Mouse (Mus musculus) right cerebral cortex, postnatal 10 days (tissue): ENCODE data around the gene Scrn1.

Experiments used
- DNase-seq, 2 experiments: peaks; one replicate each; pipeline ENCODE4 v3.0.0; 2021; ENCODE audit warnings: low spot score in 2 of 2

The Scrn1 gene

DNA sequence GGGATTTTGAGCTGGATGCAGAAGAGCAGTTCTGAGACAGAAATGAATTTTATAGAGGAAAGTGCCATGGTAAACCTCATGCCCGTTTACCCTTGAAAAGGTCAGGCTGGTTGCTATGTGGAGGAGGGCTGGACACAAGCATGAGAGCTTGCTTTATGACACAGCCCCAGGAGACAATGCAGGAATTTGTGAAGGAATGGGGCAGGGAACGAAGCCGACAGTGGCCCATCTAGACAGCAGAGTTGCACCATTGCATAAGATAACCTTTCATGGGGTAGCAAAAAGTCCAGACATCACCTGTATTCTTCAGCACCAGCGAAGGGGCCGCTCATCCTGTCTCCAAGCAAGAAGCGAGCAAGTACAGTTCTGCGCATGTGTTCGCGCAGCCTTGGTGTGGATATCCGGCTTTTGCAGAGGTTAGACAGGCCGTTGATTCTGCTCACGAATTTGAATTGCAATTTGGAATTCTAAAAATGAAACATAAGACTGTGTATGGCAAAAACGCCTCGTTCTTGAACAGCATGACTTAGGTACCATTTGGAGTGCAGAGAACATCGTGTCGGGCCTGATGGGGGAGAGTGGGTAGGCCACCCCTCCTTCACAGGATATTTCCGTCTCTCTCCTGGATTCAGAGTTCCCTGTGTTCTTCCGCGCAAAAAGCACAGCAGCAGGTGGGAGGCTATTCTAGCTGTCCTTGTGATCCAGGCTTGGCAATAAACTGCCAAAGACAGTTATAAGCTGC, 90.2 kb downstream of the Scrn1 start:
- peak; percentile 55 to 68 for DNase-seq

DNA sequence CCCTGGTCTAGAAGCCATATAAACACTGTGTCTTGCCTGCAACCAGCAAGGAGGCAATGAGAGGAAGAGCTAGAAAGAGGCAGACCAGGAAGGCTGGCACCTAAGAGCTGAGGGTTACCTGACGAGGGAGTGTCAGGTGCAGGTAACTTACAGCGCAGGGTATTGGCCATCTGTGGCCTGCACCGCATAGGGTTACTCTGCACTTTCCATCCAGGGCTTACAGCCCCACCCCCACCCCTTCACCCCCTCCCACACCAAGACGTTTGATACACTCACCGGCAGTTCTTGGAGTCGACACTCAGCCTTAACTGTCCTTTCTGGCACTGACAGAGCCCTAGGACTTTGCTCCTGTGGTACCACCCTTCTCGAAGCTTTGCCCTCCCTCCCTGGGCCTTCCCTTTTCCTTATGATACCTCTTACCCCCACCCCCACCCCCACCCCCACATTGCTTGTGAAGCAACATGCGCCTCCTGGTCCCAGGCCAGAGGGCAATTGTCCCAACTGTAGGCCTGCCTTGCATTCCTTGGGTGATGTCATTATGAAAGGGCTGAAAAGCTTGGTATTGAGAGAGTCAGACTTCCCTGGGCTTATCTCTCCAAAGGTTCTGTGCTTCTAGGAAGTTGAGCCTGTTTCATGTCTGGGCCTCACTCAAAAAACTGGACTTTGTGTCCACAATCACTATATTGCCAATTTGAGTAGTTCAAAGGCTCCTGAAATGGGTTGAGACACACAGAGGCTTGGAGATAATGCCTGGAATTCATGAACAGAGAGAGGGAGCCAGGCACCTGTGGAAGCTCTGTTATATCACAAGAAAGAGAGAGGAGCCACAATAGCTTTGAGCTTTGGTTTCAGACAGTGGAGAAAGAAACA, 93.2 kb downstream of the Scrn1 start:
- no peak for DNase-seq

DNA sequence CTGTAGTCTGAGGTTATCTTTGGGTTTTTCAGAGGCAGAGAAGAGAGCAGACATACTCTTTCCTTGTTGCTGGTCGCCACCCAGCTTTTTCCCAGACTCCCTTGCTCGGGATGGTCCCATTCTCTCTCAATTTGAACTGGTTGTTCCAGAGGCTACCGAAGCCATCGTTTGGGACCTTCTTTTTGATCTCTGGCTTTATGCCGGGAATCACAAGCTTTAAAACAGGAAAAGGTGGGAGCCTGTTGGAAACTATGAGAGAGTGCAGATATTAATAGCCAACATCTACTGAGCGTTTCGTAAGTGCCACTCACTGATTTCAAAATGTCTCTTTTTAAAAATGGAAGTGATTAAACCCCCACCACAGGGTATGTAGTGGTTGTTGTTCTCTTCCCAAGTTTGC, 94.4 kb downstream of the Scrn1 start:
- no peak for DNase-seq

DNA sequence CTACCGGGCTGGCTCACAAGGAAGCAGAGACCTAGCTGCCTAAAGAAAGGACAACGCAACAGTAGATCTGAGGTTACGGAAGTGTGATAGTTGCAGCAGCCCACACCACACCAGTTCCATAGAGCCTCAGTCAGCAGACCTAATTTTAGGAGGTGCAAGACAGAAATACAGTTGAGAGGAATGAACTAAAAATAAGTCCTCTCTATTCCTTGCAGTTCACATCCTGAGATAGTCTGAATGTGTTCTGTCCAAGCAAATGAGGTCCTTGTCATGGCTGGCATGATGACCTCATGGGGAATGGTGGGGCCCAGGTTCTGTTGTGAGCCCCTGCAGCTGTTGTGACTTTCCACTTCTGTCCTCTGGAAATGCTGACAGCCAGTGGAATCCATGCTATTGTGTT, 98.9 kb downstream of the Scrn1 start:
- DNase-seq, result no peak

DNA sequence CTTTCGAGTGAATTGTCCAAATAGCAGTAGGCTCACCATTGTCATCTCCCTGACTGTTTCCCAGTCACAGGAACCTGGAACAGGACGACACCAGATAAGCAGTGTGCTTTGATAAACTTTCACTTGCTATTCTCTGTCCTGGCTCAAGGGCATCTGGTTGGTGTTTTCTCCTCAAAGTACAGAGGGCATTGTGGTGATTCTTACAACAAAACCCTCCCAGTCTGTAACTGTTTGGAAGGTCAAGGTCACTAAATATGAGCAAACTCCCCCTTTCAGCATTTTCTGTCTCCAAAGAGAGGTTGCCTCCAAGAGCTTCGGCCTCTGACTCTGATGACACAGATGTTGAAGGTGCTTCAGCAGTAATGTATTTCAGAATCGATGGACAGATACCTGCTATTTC, 101.4 kb downstream of the Scrn1 start:
- DNase-seq, result no peak

DNA sequence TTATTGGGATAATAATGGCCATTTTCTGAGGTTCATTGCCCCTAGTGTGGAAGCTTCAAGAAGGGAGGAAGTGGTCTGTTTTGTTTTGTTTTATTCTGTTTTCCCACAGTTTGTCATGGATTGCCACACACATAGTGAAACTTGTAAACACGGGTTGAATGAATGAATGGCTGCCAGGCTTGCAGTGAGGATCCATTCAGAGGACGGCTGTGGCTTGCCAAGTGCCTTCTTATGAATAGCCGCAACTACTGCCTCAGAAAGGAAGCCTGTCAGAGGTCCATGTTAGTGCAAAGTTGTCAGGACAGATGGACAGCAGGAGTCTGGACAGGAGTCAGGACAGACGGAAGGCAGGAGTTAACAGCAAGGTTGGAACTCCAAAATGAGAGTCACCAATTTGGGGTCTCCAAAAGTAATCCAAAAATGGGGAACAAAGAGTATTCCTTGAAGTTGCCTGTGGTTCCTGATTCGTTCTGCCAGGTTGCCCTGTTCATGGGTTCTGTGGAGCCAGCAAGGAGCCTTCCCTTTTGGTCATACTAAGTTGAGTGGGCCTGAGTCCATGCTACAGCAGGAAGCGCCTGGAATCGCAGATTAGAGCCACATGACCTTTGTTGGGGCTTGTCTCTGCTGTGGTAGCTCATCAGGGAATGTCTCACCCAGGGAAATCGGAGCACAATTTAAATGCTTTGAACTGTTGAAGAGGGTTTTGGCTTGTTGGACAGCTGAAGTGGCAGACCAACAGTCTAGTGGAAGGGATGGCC, 102.4 kb downstream of the Scrn1 start:
- DNase-seq, result peak; percentile 62 to 66

DNA sequence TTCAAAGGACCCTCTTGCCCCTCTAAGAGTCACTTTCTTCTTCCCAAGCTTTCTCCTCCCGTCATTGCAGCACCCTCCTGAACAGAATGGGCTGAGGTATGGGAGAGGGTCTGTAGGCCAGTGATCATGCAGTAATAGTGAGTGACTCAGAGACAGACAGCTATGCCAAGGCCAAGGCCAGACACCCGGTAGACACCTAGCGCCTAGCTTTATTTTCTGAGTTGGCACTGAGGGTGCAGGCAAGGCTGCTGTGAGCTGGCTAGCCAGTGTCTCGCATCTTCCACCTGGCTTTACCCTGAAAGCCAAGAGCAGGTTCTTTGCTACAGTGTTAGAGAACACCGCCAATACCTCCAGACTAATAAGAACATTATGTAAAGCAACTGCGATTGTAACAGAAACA, 103.5 kb downstream of the Scrn1 start:
- DNase-seq, result no peak

DNA sequence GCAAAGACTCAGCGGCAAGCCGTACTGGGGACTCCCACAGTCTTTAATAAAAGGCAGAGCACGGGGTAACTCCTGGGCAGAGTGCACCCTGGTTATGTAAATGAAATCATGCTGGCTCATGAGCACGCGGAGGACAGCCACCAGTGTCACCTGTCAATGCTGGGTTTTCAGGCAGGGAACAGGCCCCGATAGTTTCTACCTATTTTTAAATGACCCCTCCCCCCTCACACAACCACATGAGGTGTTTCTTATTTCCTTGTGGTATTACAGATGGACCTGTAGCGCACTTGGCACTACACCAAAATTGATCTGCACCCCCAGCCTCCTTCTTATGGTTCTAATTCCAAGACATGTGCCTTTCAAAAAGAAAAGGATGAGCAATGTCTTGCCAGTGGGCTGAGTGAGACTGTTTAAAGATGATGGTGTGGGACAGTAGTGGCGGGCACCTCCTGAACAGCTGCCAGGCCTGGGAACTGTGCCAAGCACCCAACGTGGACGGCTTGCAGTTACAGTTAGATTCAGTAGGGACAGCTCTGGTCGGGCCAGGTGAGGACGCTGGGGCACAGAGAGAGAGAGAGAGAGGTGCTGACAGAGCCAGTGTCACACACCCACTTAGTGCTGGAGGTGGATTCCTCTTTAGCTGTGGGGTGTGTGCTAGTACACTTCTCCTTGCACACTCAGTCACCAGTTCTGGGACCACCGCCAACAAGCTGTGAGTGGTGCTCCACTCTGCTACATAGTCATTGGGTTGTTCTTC, 105.2 kb downstream of the Scrn1 start:
- peak; percentile 59 to 71 for DNase-seq

DNA sequence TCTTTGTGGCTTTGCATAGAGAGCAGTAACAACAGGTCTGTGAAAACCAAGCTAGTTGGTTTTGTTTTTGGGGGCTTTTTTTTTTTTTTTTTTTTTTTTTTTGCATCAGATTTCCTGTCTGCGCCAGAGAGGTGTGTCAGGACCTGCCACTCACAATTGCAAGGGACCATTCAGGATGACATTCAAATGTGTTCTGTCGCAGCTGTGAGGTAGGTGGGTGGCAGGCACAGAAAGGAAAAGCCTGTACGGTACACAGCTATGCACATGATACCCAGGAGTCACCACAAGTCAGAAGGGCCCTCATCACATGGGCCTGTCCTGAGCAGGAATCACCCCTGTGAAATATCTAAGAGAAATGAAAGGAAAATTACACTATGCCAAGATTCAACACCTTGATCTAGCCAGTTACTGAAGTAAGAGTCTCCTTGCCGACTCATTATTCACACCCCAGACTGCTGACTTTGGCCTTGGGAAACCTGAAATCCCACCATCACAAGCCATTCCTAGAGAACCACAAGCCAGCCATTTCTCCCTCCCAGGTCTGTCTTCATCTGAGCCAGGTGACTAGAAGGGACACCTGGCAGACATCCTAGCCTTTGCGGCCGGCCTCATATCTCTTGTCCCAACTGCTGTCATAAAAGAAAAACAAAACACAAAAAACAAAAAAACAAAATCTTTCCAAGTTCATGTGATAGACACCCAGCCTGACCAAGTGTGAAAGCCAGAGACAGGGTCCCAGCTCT, 105.9 kb downstream of the Scrn1 start:
- DNase-seq, result no peak

DNA sequence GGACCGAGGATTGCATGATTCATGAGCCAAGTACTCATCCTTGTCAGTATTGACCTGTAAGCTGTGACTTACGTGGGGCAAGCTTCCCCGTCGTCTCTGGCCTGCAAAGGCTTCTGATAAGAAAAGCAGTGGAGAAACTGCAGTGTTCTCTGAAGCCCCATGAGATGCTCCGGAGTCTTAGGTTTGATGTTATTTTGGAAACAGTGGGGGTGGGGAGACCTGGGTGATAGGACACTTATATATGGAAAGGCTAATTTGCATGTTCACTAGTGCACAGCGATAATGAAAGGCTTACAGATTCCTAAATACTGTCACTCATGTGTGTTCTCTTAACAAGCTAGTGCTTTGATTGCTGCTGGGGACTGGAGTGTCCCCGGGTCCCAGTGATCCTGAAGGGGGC, 106.6 kb downstream of the Scrn1 start:
- DNase-seq, result no peak
